Mouse (Mus musculus) ovary, adult 2 months (tissue): ENCODE results near the gene Stac2. TPM values are rescaled to one million over a fixed set of nuclear protein-coding genes. Genes with fewer than 3 reads are reported as not detected.

Source experiments
- polyA plus RNA-seq: library from polyadenylated mRNA; depleted of rRNA; stranded (reverse); fragments of >200 nt; gene quantifications from 2 replicates; pipeline ENCODE4 v1.2.3, GENCODE M21; 2012; rRNA removed

The Stac2 gene
- polyA plus RNA-seq, result 0.45 and 0.61 TPM in 2 replicates

DNA sequence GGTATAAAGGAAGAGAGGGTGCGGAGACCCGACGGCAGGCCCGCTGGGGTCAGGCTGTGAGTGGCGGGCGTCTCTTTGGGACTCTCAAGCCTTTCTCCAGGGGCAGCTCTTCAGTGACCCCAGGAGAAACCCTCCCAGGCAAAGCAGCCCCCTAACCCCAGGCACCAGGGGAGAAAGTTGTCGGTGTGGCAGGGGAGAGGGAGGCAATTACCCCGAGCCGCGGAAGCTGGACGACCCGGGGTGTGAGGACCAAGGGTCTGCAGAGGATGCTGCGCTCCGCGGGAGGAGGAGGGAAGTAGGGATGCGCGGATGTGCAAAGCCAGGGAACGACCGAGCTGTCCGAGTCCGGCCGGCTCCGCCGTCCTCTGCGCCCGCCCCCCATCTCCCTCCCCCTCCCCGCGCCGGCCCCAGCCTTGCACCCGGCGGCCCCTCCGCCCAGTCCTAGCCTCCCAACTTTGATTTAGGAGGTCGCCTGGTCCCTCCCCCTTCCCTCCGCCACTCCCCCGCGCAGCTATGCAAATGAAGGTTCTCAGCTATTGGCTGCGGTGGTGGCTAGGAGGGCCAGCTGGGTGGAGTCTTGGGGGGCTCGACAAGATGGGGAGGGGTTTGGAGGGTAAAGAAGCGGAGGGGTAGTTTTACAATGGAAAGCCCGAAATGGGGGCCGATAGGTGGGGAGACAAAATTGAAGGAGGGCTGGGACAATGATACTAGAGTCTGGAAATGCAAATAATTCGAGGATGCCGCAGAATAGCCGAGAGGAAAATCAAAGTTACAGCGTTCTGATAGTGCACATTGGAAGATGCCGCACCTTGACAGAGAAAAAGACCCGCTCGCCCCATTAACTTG is at the start of gene Stac2:
Stac2 (minus strand) TSS at position 474 of the 846 bp plus-strand sequence.

GRCm38 (mm10) chr11:98026570-98027296 is 26.5 kb downstream of the Stac2 start, which contains the start of gene Rpl19:
Rpl19 (plus strand) TSS chr11:98026710.

GRCm38 (mm10) chr11:98022555-98023371 is 30.5 kb downstream of the Stac2 start, which contains the start of gene Cacnb1:
Cacnb1 (minus strand) TSS chr11:98023034.

GRCm38 (mm10) chr11:97995564-97996288 is 57.5 kb downstream of the Stac2 start, which contains the start of gene Arl5c:
Arl5c (minus strand) TSS chr11:97996181.

Other genes with a start within 250 kb of the Stac2 start
- gene B230217C12Rik, start 212.7 kb downstream of the Stac2 start, polyA plus RNA-seq, result 5.7 and 5.9 TPM in 2 replicates
- gene Fbxo47, start 169.3 kb downstream of the Stac2 start, polyA plus RNA-seq, result 0.19 and 0.24 TPM in 2 replicates
- gene Plxdc1, start 67.0 kb downstream of the Stac2 start, polyA plus RNA-seq, result 10.5 and 11.8 TPM in 2 replicates
- gene Arl5c, start 57.3 kb downstream of the Stac2 start, polyA plus RNA-seq, result 3.0 and 3.4 TPM in 2 replicates
- 28.2 and 29.6 TPM in 2 replicates for gene Cacnb1, start 30.4 kb downstream of the Stac2 start, polyA plus RNA-seq
- 902 and 1,011 TPM in 2 replicates for gene Rpl19, start 26.8 kb downstream of the Stac2 start, polyA plus RNA-seq
- gene Fbxl20, start 96.9 kb upstream of the Stac2 start, polyA plus RNA-seq, result 24.0 and 30.2 TPM in 2 replicates
- gene Med1, start 139.8 kb upstream of the Stac2 start, polyA plus RNA-seq, result 9.5 and 13.0 TPM in 2 replicates
- gene Cdk12, start 149.6 kb upstream of the Stac2 start, polyA plus RNA-seq, result 10.5 and 13.7 TPM in 2 replicates